Mouse (Mus musculus): Measurements from ENCODE around the gene Apobec3. TPM values are rescaled to one million over a fixed set of nuclear protein-coding genes. Genes with fewer than 3 reads are reported as not detected.

The Apobec3 gene
- polyA plus RNA-seq, 1 experiment from 2014 or later, result 9.4 TPM

Other genes with a start within 250 kb of the Apobec3 start
- 1.0 and 2.1 TPM in 2 replicates for gene Fam227a, start 232.7 kb upstream of the Apobec3 start, polyA plus RNA-seq (2016; fragmentation: Nextera tagmentation; extraction: Ambion mirVana)
- gene Cby1, start 232.5 kb upstream of the Apobec3 start, polyA plus RNA-seq (2016; fragmentation: Nextera tagmentation; extraction: Ambion mirVana), result 58.4 and 65.6 TPM in 2 replicates
- 253 and 284 TPM in 2 replicates for gene Tomm22, start 220.8 kb upstream of the Apobec3 start, polyA plus RNA-seq (2016; fragmentation: Nextera tagmentation; extraction: Ambion mirVana)
- 23.8 and 24.6 TPM in 2 replicates for gene Josd1, start 203.7 kb upstream of the Apobec3 start, polyA plus RNA-seq (2016; fragmentation: Nextera tagmentation; extraction: Ambion mirVana)
- 48.6 and 53.9 TPM in 2 replicates for gene Gtpbp1, start 200.8 kb upstream of the Apobec3 start, polyA plus RNA-seq (2016; fragmentation: Nextera tagmentation; extraction: Ambion mirVana)
- gene Sun2, start 149.1 kb upstream of the Apobec3 start, polyA plus RNA-seq (2016; fragmentation: Nextera tagmentation; extraction: Ambion mirVana), result 2.8 and 3.8 TPM in 2 replicates
- gene Dnal4, start 113.8 kb upstream of the Apobec3 start, polyA plus RNA-seq (2016; fragmentation: Nextera tagmentation; extraction: Ambion mirVana), result 62.2 and 70.4 TPM in 2 replicates
- gene Nptxr, start 86.9 kb upstream of the Apobec3 start, polyA plus RNA-seq (2016; fragmentation: Nextera tagmentation; extraction: Ambion mirVana), result 0.55 and 0.65 TPM in 2 replicates
- gene Npcd, start 57.4 kb upstream of the Apobec3 start, polyA plus RNA-seq (2016; fragmentation: Nextera tagmentation; extraction: Ambion mirVana), result not detected in 2 replicates
- gene Cbx6, start 57.0 kb upstream of the Apobec3 start, polyA plus RNA-seq (2016; fragmentation: Nextera tagmentation; extraction: Ambion mirVana), result 15.5 and 18.2 TPM in 2 replicates
- 1.1 and 1.3 TPM in 2 replicates for gene Cbx7, start 79.5 kb downstream of the Apobec3 start, polyA plus RNA-seq (2016; fragmentation: Nextera tagmentation; extraction: Ambion mirVana)
- 1.5 and 2.0 TPM in 2 replicates for gene Pdgfb, start 123.3 kb downstream of the Apobec3 start, polyA plus RNA-seq (2016; fragmentation: Nextera tagmentation; extraction: Ambion mirVana)
- 1.4 and 3.2 TPM in 2 replicates for gene Syngr1, start 199.7 kb downstream of the Apobec3 start, polyA plus RNA-seq (2016; fragmentation: Nextera tagmentation; extraction: Ambion mirVana)
- 1,077 and 1,189 TPM in 2 replicates for gene Rpl3, start 200.2 kb downstream of the Apobec3 start, polyA plus RNA-seq (2016; fragmentation: Nextera tagmentation; extraction: Ambion mirVana)
- 41.8 and 52.4 TPM in 2 replicates for gene Tab1, start 241.5 kb downstream of the Apobec3 start, polyA plus RNA-seq (2016; fragmentation: Nextera tagmentation; extraction: Ambion mirVana)

Measured in limb, embryonic 10.5 days (tissue).